Mouse (Mus musculus): ENCODE data around the gene Drd1. TPM values are rescaled to one million over a fixed set of nuclear protein-coding genes. Genes with fewer than 3 reads are reported as not detected.

Gene Drd1
- not detected for total RNA-seq (2021)
- long read RNA-seq, experiment 1 = 0 reads
- long read RNA-seq, experiment 2 = 0 reads

DNA sequence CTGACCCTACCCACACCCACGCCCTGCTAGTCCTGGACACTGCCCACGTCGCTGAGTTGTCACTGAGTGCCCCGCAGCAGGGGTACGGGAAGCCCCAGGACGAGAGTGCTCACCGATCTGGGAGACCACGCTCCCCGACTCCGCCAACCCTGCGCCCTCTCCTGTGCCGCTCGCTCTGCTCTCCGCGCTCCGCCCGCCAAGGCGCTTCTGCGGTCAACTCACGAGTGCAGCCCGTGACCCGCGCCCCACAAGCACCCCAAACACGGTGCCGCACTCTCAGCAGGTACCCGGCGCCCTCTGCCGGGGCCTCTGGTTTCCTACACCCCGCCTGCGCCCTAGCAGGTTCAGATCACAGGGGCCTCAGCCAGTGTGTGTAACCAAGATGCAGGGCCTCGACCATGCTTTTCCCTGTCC lies at the start of gene Drd1:
TSS of gene Drd1 (minus strand) at position 258 of the 414 bp plus-strand sequence.
- intact Hi-C loops (cut with DNase I) = loop anchor here (5.0 kb wide), 1 partner anchor 273 kb away; no protein-coding TSS in a partner anchor
- peak; percentile 45 to 52 for DNase-seq

GRCm38 (mm10) chr13:54103866-54104265 lies 48.4 kb upstream of the Drd1 start:
- intact Hi-C loops (cut with DNase I) = no loop called here

DNA sequence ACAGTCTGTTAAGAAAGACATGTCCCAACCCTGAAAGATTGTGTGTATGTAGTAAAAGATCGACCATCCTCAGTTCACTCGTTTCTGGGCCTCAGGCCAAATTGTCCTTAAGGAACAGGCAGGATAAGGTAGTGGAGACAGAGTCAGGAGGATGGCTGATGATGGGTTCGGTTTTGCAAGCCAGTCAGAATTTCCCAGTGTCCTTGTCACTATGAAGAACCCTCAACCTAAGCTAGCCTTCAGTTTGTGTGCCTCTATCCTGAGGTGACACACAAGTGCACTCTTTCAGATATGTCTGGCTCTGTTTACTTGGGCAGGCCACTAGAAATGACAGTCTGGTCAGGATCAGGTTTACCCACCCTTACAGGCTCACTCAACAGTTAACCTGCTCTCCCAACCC lies 47.8 kb upstream of the Drd1 start:
- intact Hi-C loops (cut with DNase I) = no loop called here
- no peak for DNase-seq

More at GRCm38 (mm10) chr13:54103866-54104265, 48.4 kb upstream of the Drd1 start:
- no peak for DNase-seq

DNA sequence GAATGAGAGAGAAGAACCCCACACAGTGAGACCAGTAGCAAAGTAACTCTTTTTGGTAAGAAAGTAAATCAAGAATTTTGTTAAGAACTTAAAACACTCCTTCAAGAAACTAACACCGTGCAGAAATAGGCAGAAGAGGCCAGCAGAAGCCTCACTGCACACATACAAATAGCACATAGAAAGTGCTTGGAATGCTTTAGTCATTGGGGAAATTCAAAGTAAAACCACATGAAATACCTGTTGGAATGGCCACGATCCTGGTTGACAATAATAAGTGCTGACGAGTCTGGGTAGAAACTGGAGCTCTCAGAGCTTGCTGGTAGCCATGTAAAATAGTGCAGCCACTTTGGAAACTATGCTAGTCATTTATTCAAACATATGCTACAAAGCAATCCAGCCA lies 46.6 kb upstream of the Drd1 start:
- intact Hi-C loops (cut with DNase I) = no loop called here
- no peak for DNase-seq

DNA sequence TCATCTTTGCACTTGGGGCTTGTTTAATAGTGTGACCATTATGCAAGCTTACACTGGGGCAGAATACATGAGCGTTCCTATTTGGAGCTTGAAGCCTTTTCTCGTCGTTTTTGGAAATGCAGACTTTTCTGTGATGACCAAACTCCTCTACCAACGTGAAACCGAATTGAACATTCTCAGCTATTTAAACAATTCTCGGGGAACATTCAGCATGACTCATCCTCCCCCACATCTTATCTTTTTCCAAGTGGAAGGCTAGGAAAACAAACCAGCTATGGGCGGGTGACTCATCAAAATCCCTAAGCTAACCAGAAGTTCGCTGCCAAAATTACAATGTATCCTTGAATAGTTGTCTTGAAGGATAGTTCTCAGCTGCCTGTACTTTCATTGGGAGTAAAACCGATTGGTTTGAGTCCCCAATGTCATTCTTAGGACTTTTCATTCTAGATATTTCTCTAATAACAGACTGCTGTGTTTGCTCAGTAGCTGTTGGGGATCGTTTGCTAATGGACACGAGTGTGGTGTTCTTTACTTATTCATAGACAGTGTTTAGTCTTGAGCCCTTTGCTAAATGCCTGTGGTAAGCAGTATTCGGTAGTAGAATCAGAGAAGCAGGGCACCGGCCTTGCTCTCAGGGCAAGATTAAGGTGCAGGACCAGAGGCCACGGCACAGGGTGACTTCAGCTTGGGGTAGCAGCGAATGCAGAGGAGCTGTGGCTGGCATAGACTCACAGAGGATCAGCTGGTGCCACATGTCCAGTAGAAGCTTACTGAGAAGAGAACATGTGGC lies 45.7 kb upstream of the Drd1 start:
- intact Hi-C loops (cut with DNase I) = no loop called here
- DNase-seq = no peak

GRCm38 (mm10) chr13:54097797-54098196 lies 42.3 kb upstream of the Drd1 start:
- intact Hi-C loops (cut with DNase I) = no loop called here
- DNase-seq = no peak

DNA sequence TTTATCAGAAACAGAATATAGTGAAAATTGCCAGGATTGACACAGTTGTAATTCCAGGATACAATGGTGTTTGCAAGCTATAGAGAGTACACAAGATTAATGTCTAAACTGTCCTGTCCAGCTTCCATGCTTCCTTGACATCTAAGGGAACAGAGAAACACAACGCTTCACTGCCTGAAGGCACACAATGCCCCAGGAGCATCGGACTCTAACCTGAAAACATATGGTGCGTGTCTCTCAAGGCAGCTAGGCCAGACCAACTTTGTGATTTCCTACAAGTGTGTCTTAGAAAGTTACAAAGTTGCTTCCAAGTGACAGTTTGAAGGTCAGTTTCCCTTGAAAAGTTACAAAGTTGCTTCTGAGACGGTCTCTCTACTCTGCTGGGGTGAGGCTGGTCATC lies 41.7 kb upstream of the Drd1 start:
- intact Hi-C loops (cut with DNase I) = no loop called here
- DNase-seq = no peak

DNA sequence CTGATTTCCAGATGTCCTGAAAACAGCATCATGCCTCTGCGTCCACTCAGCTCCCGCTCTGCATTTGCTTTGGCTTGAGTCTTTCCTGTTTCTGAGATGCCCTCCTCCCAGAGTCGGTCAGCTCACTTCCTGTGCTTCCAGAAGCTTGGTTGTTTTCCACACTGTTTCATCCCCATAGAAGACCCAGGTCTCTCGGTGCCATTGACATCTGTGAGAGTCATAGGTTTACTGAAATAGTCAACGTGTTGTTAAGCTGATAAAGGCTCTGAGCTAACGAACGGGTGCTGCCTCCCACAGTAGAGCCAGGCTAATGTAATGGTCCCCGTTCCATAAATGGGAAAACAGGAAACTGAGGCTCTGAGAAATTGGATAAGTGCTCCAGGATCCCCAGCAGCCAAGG lies 40.2 kb upstream of the Drd1 start:
- intact Hi-C loops (cut with DNase I) = no loop called here
- no peak for DNase-seq

DNA sequence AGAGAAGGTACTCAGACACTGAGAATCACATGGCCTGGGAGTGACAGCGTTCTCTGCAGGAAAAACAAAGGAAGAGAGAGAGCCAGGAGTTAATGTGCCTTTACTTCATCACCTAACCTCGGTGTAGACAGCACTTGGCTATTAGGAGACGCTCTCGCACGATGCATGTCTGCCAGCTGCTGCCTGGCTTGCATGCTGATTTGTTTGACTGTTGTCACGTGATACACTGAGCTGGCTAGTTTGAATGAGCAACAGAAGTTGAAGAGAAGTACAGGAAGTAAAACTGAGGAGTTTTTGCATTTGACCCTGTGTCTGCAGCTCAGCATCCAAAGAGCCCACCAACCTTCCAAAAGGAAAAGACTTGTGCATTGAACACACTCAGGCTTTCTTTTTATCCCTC lies 39.5 kb upstream of the Drd1 start:
- intact Hi-C loops (cut with DNase I) = no loop called here
- DNase-seq = no peak

GRCm38 (mm10) chr13:54094349-54094748 lies 38.8 kb upstream of the Drd1 start:
- no peak for DNase-seq
- intact Hi-C loops (cut with DNase I) = no loop called here

- intact Hi-C loops (cut with DNase I) = no loop called here
- no peak for DNase-seq
These were observed 36.2 kb upstream of the Drd1 start for GRCm38 (mm10) chr13:54091719-54092118.

- intact Hi-C loops (cut with DNase I) = no loop called here
These were observed 29.8 kb upstream of the Drd1 start for GRCm38 (mm10) chr13:54085266-54085665.

DNA sequence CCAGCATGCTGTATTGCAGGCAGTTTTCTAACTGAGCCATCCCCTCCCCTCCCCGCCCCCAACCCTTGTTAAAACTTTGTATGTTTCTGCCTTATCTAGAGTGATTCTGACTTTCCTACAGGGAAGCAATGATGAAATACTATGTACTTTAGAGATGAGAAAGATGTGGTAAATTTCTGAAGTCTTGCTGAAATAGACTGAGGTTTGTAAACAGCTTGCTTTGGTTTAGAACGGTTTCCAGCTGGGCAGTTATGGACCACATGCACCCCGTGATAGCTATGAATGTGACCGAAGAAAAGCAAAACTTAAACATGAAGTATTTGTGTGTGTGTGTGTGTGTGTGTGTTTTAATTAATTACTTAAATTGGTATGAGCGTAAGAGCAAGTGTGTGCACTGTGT lies 29.3 kb upstream of the Drd1 start:
- intact Hi-C loops (cut with DNase I) = no loop called here
- DNase-seq = no peak

More at GRCm38 (mm10) chr13:54085266-54085665, 29.8 kb upstream of the Drd1 start:
- DNase-seq = no peak

DNA sequence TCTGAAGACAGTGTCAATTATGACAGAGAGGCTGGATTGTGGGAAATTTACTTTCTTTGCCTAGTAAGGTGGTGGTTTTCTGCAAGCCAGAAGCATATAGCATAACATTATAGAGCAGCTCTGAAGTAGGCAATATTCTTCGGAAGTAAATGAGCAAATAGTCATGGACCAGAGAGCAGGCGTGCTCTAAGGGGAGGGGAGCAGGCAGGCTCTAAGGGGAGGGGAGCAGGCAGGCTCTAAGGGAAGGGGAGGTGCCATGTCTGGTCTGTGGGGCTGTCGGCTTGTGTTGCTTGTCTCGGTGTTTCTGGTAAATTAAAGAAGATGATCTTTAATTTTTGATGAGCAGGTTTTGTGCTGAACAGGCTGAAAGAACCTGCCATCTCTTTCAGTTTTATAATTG lies 28.7 kb upstream of the Drd1 start:
- DNase-seq = no peak
- intact Hi-C loops (cut with DNase I) = no loop called here

DNA sequence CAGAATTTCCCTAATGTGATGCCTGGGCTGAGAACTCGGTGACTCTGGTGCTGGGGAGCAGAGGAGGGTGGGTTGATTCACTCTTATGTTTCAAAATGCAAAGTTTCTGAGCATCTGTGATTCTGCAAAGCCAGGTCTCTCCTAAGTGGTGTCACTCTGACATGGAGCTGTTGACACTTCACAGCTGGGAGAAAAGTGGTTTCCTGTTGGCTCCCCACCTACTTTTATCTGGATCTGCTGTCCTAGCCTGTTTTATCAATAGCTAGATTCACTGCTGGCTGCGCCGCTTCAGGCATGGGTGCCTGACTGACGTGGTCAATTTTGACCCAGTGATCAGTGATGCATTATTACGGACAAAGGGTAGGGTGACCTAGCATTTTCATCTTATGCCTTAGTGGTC lies 27.4 kb upstream of the Drd1 start:
- DNase-seq = no peak
- intact Hi-C loops (cut with DNase I) = no loop called here

DNA sequence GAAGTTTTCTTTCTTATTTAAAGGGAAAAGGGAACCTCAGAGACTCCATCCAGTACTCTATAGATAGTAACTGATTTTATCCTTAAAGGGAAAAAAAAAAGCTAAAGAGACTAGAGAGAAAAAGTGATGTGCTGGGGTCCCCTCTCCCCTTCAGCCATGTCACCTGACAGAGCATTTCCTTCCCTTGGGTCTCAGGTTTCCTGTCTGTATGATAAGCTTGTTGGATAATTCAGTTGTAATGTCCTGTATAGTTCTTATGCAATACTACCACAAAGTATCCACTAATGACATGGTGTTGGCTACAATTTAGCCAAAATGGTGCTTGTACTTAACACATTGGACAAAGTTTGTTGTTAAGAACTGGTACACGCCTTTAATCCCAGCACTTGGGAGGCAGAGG lies 25.3 kb upstream of the Drd1 start:
- intact Hi-C loops (cut with DNase I) = no loop called here
- DNase-seq = no peak

GRCm38 (mm10) chr13:54079782-54080759 lies 24.6 kb upstream of the Drd1 start:
- intact Hi-C loops (cut with DNase I) = no loop called here
- no peak for DNase-seq

GRCm38 (mm10) chr13:54077470-54078174 lies 22.1 kb upstream of the Drd1 start:
- intact Hi-C loops (cut with DNase I) = no loop called here
- no peak for DNase-seq

- intact Hi-C loops (cut with DNase I) = no loop called here
- DNase-seq = no peak
These were observed 21.4 kb upstream of the Drd1 start for GRCm38 (mm10) chr13:54076762-54077460.

DNA sequence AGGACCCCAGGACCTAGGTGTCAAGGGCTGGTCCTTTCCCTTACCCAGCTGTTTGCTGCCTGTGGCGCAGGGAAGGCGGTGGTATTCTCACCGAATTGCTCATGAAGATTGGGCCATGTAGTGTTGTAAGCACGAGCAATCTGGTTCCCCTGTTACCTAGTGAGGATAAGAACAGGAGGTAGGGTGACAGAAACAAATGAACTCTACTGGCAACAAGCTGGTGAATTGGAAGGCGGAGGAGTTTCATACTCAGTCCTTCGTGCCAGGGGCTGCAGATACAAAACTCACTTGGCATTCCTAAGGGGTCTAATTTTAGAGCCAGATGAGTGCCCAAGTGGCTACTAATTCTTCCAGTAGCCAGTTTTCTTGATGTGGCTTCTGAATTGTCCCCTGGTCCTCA lies 20.5 kb upstream of the Drd1 start:
- intact Hi-C loops (cut with DNase I) = no loop called here
- DNase-seq = no peak

All from gastrocnemius, postnatal 36 days (tissue).